Mouse (Mus musculus) neutrophil, adult 5-6 weeks (primary cell): Measurements from ENCODE around the gene Gm36864. TPM values are rescaled to one million over a fixed set of nuclear protein-coding genes. Genes with fewer than 3 reads are reported as not detected.

Source experiments
- ATAC-seq: fragments of 151-379, 151-347 bp; 2 replicates; pipeline ENCODE4 v1.8.0; 2017; ENCODE audit warnings: mild to moderate bottlenecking, moderate TSS enrichment; ENCODE audit not compliant: insufficient number of reproducible peaks, poor library complexity, low FRiP score, severe bottlenecking; ENCODE audit errors: extremely low read depth
- total RNA-seq: library from RNA; stranded (forward); fragments of 200-1000 nt; gene quantifications from 2 replicates; pipeline ENCODE4 v1.2.3, GENCODE M21; 2017

Gm36864 gene
- total RNA-seq, 1 experiment from 2014 or later: not detected

- ATAC-seq: no peak
Observed at GRCm38 (mm10) chr7:44290986-44291385, 55.0 kb downstream of the Gm36864 start.

- no peak for ATAC-seq
Observed at GRCm38 (mm10) chr7:44291418-44291817, 55.4 kb downstream of the Gm36864 start.

Other genes with a start within 250 kb of the Gm36864 start
- gene Klk1b11, start 240.3 kb upstream of the Gm36864 start, total RNA-seq: not detected in 2 replicates
- gene Klk1b26, start 224.0 kb upstream of the Gm36864 start, total RNA-seq: not detected in 2 replicates
- not detected in 2 replicates for gene Klk1b27, start 183.9 kb upstream of the Gm36864 start, total RNA-seq
- not detected in 2 replicates for gene Klk1b21, start 133.8 kb upstream of the Gm36864 start, total RNA-seq
- gene Klk1b22, start 123.5 kb upstream of the Gm36864 start, total RNA-seq: not detected in 2 replicates
- not detected in 2 replicates for gene Klk1b16, start 99.4 kb upstream of the Gm36864 start, total RNA-seq
- gene Klk1b24, start 47.9 kb upstream of the Gm36864 start, total RNA-seq: not detected in 2 replicates
- not detected in 2 replicates for gene Klk1b3, start 38.0 kb upstream of the Gm36864 start, total RNA-seq
- not detected in 2 replicates for gene Klk1b4, start 28.7 kb upstream of the Gm36864 start, total RNA-seq
- gene Klk1b5, start 20.2 kb upstream of the Gm36864 start, total RNA-seq: not detected in 2 replicates
- gene Klk1, start 10.8 kb upstream of the Gm36864 start, total RNA-seq: not detected in 2 replicates
- 1.4 TPM in 1 of 2 replicates, not detected in the other for gene 1700028J19Rik, start 10.5 kb downstream of the Gm36864 start, total RNA-seq
- gene 2410002F23Rik, start 10.5 kb downstream of the Gm36864 start, total RNA-seq: 55.9 and 59.7 TPM in 2 replicates
- gene Acp4, start 21.2 kb downstream of the Gm36864 start, total RNA-seq: not detected in 2 replicates
- not detected in 2 replicates for gene Gm15517, start 25.3 kb downstream of the Gm36864 start, total RNA-seq
- gene Clec11a, start 70.7 kb downstream of the Gm36864 start, total RNA-seq: 3.3 and 4.3 TPM in 2 replicates
- gene Shank1, start 74.1 kb downstream of the Gm36864 start, total RNA-seq: 2.1 and 5.9 TPM in 2 replicates
- gene Syt3, start 147.9 kb downstream of the Gm36864 start, total RNA-seq: not detected in 2 replicates
- gene 1700008O03Rik, start 149.6 kb downstream of the Gm36864 start, total RNA-seq: not detected in 2 replicates
- not detected in 2 replicates for gene Lrrc4b, start 192.8 kb downstream of the Gm36864 start, total RNA-seq
- not detected in 2 replicates for gene Aspdh, start 229.2 kb downstream of the Gm36864 start, total RNA-seq
- 19.9 and 24.7 TPM in 2 replicates for gene Josd2, start 231.8 kb downstream of the Gm36864 start, total RNA-seq